Mouse (Mus musculus): ENCODE measurements around the gene Prkra.

The Prkra gene

DNA sequence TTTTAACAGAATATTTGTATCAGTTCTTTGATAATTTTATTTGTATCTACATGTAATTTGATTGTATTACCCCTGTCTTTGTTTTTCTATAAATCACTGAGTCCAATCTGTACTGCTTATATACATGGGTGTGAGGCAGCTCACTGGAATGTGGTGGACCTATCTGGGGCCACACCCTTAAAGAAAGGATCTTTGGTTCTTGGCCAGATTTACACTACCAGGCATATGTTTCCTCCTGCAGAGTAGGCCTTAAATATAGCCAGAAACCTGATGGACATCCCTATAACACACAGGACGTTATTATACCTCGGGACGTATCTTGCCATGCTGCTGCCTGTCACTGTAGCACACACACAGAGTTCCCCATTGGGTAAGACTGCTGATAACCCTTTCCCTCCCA, 35.8 kb downstream of the Prkra start:
- no peak for TF ChIP-seq POU5F1 (IDR thresholded peaks at IDR 0.05; ENCODE audit: borderline replicate concordance, low read length)
- no peak for TF ChIP-seq CTCF (conservative IDR thresholded peaks at IDR 0.05; ENCODE audit: low read length)
- Histone ChIP-seq H3K27me3 (ENCODE audit: insufficient read depth, low read length) (no peaks in the 10 kb centered on the region), H3K4me1 (replicated peaks; ENCODE audit: low read depth, low read length) (no peaks in the 10 kb centered on the region), H3K9me3 (ENCODE audit: low read length) (no peaks in the 10 kb centered on the region), H3K4me3 (replicated peaks; ENCODE audit: low read length) (no peak overlapping the region), H3K36me3 (ENCODE audit: insufficient read depth, low read length) (no peaks in the 10 kb centered on the region)

DNA sequence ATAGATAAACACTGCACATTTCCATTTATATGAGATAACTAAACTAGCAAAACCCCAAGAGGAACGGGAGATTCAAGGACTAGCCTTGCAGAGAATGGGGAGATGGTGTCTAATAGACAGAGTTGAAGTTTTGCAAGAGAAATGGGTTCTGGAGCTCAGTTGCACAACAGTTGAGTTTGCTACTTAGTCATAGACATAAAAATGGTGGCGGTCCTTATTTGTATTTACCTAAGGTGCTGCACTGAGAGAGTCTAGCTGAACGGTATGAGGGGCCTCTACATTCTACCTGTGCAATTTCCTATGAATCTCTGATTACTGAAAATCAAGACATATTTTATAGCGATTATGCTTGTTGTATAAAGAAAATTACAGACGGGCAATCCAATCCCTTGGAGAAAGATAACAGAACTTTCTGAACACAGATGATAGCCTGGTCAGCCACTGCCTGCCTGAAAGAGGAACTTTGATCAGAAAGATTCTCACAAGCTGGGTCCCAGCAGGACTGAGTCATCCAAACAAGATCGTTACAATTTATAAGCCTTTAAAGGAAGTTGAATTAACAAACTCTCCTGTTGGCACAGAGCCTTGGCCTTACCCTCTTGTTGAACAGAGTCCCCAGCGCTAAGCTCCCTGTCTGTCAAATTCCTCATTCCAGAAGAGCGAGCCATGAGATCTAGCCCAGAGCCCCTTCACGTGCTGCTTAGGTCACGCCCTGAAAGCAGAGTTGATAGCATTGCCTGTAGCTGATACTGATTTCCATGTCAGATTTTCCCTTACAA, 37.3 kb downstream of the Prkra start:
- no peaks in the 10 kb centered on the region for H3K27me3 ChIP-seq (ENCODE audit: insufficient read depth, low read length)
- no peaks in the 10 kb centered on the region for H3K9me3 ChIP-seq (ENCODE audit: low read length)
- no peaks in the 10 kb centered on the region for H3K4me1 ChIP-seq (replicated peaks; ENCODE audit: low read depth, low read length)
- H3K4me3 ChIP-seq (replicated peaks; ENCODE audit: low read length): no peak overlapping the region
- H3K36me3 ChIP-seq (ENCODE audit: insufficient read depth, low read length): no peaks in the 10 kb centered on the region
- TF ChIP-seq POU5F1 (IDR thresholded peaks at IDR 0.05; ENCODE audit: borderline replicate concordance, low read length): no peak
- no peak for TF ChIP-seq NANOG (IDR thresholded peaks at IDR 0.05; ENCODE audit: borderline replicate concordance, low read length)
- TF ChIP-seq CTCF (conservative IDR thresholded peaks at IDR 0.05; ENCODE audit: low read length): no peak

DNA sequence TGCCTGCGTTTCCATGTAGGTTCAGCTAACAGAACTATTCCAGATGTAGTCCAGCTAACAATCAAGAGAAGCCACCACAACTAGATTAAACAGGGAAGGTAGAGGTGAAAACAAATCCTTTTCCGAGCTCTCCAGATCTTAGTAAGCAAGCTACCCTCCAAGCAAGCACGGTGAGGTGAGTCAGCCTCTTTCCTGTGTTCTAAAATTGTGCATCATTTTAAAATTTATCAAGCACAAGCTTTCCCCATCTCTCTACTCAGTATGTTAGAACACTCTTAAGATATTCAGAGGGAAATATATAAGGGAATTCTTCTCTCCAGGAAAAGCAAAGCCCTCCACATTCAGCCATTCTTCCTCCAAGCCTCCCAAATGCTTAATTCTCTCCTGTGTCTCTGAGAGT, 41.1 kb downstream of the Prkra start:
- Histone ChIP-seq H3K9me3 (ENCODE audit: low read length) (no peaks in the 10 kb centered on the region), H3K4me1 (replicated peaks; ENCODE audit: low read depth, low read length) (no peaks in the 10 kb centered on the region), H3K4me3 (replicated peaks; ENCODE audit: low read length) (no peak overlapping the region), H3K27me3 (ENCODE audit: insufficient read depth, low read length) (no peaks in the 10 kb centered on the region), H3K36me3 (ENCODE audit: insufficient read depth, low read length) (no peaks in the 10 kb centered on the region)
- TF ChIP-seq NANOG (IDR thresholded peaks at IDR 0.05; ENCODE audit: borderline replicate concordance, low read length): no peak
- TF ChIP-seq CTCF (conservative IDR thresholded peaks at IDR 0.05; ENCODE audit: low read length): no peak
- no peak for TF ChIP-seq POU5F1 (IDR thresholded peaks at IDR 0.05; ENCODE audit: borderline replicate concordance, low read length)

DNA sequence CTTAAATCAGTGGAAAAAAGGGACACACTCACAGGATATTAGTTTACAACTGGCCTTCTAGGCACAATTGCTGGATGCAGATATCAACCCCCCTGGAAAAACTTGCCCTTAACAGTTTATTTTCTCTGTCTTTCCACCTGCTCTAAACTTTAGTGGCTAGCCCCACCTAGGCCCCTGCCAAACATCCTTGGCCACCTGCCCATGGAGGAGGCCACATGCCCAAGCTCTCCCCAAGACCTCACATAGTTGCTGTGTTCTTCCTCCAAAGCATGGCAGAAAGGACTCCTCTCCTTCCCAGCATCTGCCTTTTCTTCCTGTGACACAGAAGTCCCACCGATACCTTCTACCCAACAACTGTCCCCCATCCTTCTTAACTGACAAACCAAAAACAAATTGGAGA, 45.6 kb downstream of the Prkra start:
- Histone ChIP-seq H3K4me1 (replicated peaks; ENCODE audit: low read depth, low read length) (no peaks in the 10 kb centered on the region), H3K27me3 (ENCODE audit: insufficient read depth, low read length) (no peaks in the 10 kb centered on the region), H3K36me3 (ENCODE audit: insufficient read depth, low read length) (no peaks in the 10 kb centered on the region), H3K9me3 (ENCODE audit: low read length) (no peaks in the 10 kb centered on the region), H3K4me3 (replicated peaks; ENCODE audit: low read length) (no peak overlapping the region)
- TF ChIP-seq CTCF (conservative IDR thresholded peaks at IDR 0.05; ENCODE audit: low read length) (no peak), POU5F1 (IDR thresholded peaks at IDR 0.05; ENCODE audit: borderline replicate concordance, low read length) (no peak), NANOG (IDR thresholded peaks at IDR 0.05; ENCODE audit: borderline replicate concordance, low read length) (no peak)

DNA sequence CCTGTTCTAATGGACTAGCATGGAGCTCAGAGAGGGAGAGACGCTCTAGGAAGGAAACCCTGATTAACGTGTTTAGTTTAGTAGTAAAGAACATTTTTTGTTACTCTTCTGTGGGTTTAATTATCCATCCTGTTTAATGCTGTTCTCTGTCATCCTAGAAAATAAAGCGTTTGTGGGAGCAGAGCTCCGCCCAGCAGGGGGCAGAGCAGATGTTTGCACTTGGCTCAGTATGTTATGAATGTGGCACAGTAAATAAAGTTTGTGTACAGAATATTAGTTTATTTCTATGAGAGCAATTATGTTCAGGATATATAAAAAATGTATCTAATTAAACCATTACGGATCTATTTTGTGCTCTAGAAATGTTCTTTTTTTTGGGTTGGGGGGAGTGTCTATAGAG, 48.6 kb downstream of the Prkra start:
- no peaks in the 10 kb centered on the region for H3K4me1 ChIP-seq (replicated peaks; ENCODE audit: low read depth, low read length)
- no peaks in the 10 kb centered on the region for H3K27me3 ChIP-seq (ENCODE audit: insufficient read depth, low read length)
- TF ChIP-seq CTCF (conservative IDR thresholded peaks at IDR 0.05; ENCODE audit: low read length) (no peak), POU5F1 (IDR thresholded peaks at IDR 0.05; ENCODE audit: borderline replicate concordance, low read length) (no peak), NANOG (IDR thresholded peaks at IDR 0.05; ENCODE audit: borderline replicate concordance, low read length) (no peak)
- H3K4me3 ChIP-seq (replicated peaks; ENCODE audit: low read length): no peak overlapping the region
- H3K36me3 ChIP-seq (ENCODE audit: insufficient read depth, low read length): no peaks in the 10 kb centered on the region
- H3K9me3 ChIP-seq (ENCODE audit: low read length): no peaks in the 10 kb centered on the region

DNA sequence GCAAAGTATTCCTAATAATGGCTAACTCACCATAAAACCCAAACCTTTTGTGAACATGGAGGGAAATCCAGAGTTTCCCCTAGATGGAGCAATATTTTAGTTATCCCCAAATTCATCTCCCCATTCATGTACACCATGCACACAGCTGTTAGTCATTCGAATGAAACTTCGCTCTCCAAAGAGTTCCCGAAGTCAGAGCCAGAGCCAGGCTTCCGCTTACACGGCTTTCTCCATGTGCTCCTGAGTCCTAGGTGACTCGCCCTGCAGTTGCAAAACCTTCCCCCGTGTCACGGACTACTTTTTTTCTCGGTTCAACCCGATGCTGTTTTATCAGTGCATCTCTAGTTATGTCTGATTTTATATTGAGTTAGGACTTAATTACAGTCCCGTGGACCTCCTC, 50.3 kb downstream of the Prkra start:
- H3K4me3 ChIP-seq (replicated peaks; ENCODE audit: low read length): no peak overlapping the region
- H3K4me1 ChIP-seq (replicated peaks; ENCODE audit: low read depth, low read length): no peaks in the 10 kb centered on the region

DNA sequence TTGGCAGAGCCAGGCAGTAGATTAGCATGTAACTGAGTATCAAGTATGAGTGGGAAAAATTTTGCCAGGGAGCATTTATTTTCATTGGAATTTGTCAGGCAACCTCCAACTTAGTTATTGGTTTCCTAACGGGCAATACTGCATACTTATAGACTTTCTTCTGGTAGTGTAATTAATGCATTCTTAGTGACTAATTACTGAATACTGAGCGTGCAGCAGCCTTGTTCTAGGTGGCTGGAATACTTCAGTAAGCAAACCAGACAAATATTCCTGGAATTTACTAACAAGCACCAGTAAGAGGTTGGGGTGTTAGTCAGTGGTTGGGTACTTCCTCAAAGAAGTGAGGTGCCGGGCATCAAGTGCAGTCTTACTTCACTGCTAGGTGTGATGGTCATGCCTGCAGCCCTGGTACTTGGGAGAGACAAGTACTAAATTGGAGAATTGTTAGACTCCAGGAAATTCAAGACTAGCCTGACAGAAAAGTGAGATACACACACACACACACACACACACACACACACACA, 55.4 kb downstream of the Prkra start:
- Histone ChIP-seq H3K36me3 (ENCODE audit: insufficient read depth, low read length) (no peaks in the 10 kb centered on the region), H3K4me1 (replicated peaks; ENCODE audit: low read depth, low read length) (no peaks in the 10 kb centered on the region), H3K27me3 (ENCODE audit: insufficient read depth, low read length) (no peaks in the 10 kb centered on the region), H3K9me3 (ENCODE audit: low read length) (no peaks in the 10 kb centered on the region), H3K4me3 (replicated peaks; ENCODE audit: low read length) (no peak overlapping the region)
- TF ChIP-seq NANOG (IDR thresholded peaks at IDR 0.05; ENCODE audit: borderline replicate concordance, low read length) (no peak), POU5F1 (IDR thresholded peaks at IDR 0.05; ENCODE audit: borderline replicate concordance, low read length) (no peak), CTCF (conservative IDR thresholded peaks at IDR 0.05; ENCODE audit: low read length) (no peak)

More for the DNA sequence above, 50.3 kb downstream of the Prkra start:
- Histone ChIP-seq H3K9me3 (ENCODE audit: low read length) (no peaks in the 10 kb centered on the region), H3K36me3 (ENCODE audit: insufficient read depth, low read length) (no peaks in the 10 kb centered on the region), H3K27me3 (ENCODE audit: insufficient read depth, low read length) (no peaks in the 10 kb centered on the region)
- no peak for TF ChIP-seq NANOG (IDR thresholded peaks at IDR 0.05; ENCODE audit: borderline replicate concordance, low read length)
- TF ChIP-seq POU5F1 (IDR thresholded peaks at IDR 0.05; ENCODE audit: borderline replicate concordance, low read length): no peak
- TF ChIP-seq CTCF (conservative IDR thresholded peaks at IDR 0.05; ENCODE audit: low read length): no peak

DNA sequence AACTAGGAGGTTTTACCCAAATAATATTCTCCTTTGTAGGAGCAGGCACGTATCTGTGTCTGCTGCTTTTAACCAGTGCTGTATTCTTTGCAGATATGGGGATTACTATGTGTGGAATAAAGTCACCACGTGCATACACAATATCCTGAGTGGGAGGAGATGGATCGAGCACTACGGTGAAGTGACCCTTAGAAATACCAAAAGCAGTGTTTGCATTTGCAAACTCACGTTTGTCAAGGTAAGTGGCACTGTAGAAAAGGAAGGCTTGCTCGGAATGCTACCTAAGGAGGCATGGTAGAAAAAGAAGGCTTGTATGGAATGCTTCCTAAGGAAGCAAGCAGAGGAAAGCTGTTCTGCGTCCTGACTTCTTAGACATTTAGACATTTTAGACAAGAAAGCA, 57.6 kb downstream of the Prkra start:
- H3K4me3 ChIP-seq (replicated peaks; ENCODE audit: low read length): no peak overlapping the region
- H3K4me1 ChIP-seq (replicated peaks; ENCODE audit: low read depth, low read length): no peaks in the 10 kb centered on the region
- 0 out of 2 replicates have a peak, but pooled peaks cover 1% of the 10 kb centered on the region for H3K9me3 ChIP-seq (ENCODE audit: low read length)
- H3K36me3 ChIP-seq (ENCODE audit: insufficient read depth, low read length): no peaks in the 10 kb centered on the region
- no peaks in the 10 kb centered on the region for H3K27me3 ChIP-seq (ENCODE audit: insufficient read depth, low read length)
- no peak for TF ChIP-seq CTCF (conservative IDR thresholded peaks at IDR 0.05; ENCODE audit: low read length)
- TF ChIP-seq NANOG (IDR thresholded peaks at IDR 0.05; ENCODE audit: borderline replicate concordance, low read length): no peak
- no peak for TF ChIP-seq POU5F1 (IDR thresholded peaks at IDR 0.05; ENCODE audit: borderline replicate concordance, low read length)

DNA sequence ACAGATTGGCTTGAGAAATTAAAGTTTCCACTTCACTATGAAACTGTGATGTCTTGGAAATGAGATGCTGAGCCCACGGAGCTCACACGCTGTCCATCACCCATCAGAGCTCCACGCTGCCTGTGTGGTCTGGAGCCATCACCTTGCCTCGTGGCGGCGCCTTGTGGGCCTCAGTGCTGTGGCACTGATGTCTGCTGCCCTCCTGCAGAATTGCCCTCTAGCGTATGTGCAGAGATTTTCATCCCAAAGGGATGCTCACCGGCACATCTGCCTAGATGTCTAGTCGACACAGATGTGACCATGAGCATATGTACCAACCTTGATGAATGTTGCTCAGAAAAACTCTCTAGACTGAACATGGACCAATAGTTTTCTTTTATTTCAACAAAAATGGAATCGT, 60.9 kb downstream of the Prkra start:
- no peaks in the 10 kb centered on the region for H3K36me3 ChIP-seq (ENCODE audit: insufficient read depth, low read length)
- no peak for TF ChIP-seq NANOG (IDR thresholded peaks at IDR 0.05; ENCODE audit: borderline replicate concordance, low read length)
- TF ChIP-seq POU5F1 (IDR thresholded peaks at IDR 0.05; ENCODE audit: borderline replicate concordance, low read length): no peak
- no peak for TF ChIP-seq CTCF (conservative IDR thresholded peaks at IDR 0.05; ENCODE audit: low read length)
- H3K9me3 ChIP-seq (ENCODE audit: low read length): peaks cover 25% of the 10 kb centered on the region
- no peaks in the 10 kb centered on the region for H3K4me1 ChIP-seq (replicated peaks; ENCODE audit: low read depth, low read length)
- H3K27me3 ChIP-seq (ENCODE audit: insufficient read depth, low read length): no peaks in the 10 kb centered on the region
- no peak overlapping the region for H3K4me3 ChIP-seq (replicated peaks; ENCODE audit: low read length)
